Comparison of ENCODE assay signal across 8 mouse cellular contexts in genomic region chr8:83662421-83662826, GRCm38 (mm10). TPM values are rescaled to one million over a fixed set of nuclear protein-coding genes. Genes with fewer than 3 reads are reported as not detected.
DNase-seq lines count a peak whose midpoint lies in the region; ATAC-seq lines count a peak whose summit lies in the region.

No protein-coding gene starts in this region.

- no peak overlapping the region for H3K9ac ChIP-seq in embryonic facial prominence, embryonic 14.5 days (ENCODE audit: low read depth, low read length)
- H3K9ac ChIP-seq in kidney, embryonic 14.5 days (ENCODE audit: low read depth, low read length) = no peak overlapping the region
- H3K9ac ChIP-seq in limb, embryonic 15.5 days = no peak overlapping the region

- H3K27ac ChIP-seq in embryonic facial prominence, embryonic 14.5 days (replicated peaks; ENCODE audit: low read depth, low read length) = peak overlapping the region; percentile 30; the same call in 1 of the 2 replicates
- peak overlapping the region; percentile 77; the same call in 1 of the 2 replicates for H3K27ac ChIP-seq in kidney, embryonic 14.5 days (ENCODE audit: low read depth, low read length)
- H3K27ac ChIP-seq in limb, embryonic 15.5 days = peak overlapping the region; percentile 72

- DNase-seq in 416B (ENCODE audit: low read depth) = peak; percentile 92
- peak; percentile 75 to 83 for DNase-seq in adrenal gland, postnatal 4 days (ENCODE audit: low spot score in 2 of 2)
- peak; percentile 95 for DNase-seq in embryonic facial prominence, embryonic 14.5 days (ENCODE audit: low spot score)
- DNase-seq in heart, adult 9 months (ENCODE audit: low spot score in 2 of 2) = peak; percentile 85 to 91
- peak; percentile 62 to 88 for DNase-seq in monocyte, adult 2 months (ENCODE audit: low read depth in 1 of 2, low spot score in 2 of 2)
- peak; percentile 91 to 98 for DNase-seq in spleen, postnatal 4 days (ENCODE audit: low spot score in 2 of 2)

- H3K4me2 ChIP-seq in embryonic facial prominence, embryonic 14.5 days (ENCODE audit: low read depth, low read length) = no peak overlapping the region
- no peak overlapping the region for H3K4me2 ChIP-seq in kidney, embryonic 14.5 days (replicated peaks; ENCODE audit: low read depth, low read length)
- peak overlapping the region; percentile 10; the same call in 1 of the 2 replicates for H3K4me2 ChIP-seq in limb, embryonic 15.5 days

- peaks cover 20% of the 10 kb centered on the region for H3K36me3 ChIP-seq in embryonic facial prominence, embryonic 14.5 days (ENCODE audit: control insufficient read depth, insufficient read depth, low read length)
- peaks cover 17% of the 10 kb centered on the region; the same call in 1 of the 2 replicates for H3K36me3 ChIP-seq in kidney, embryonic 14.5 days (ENCODE audit: control insufficient read depth, insufficient read depth, low read length)
- peaks cover 22% of the 10 kb centered on the region; the same call in 1 of the 2 replicates for H3K36me3 ChIP-seq in limb, embryonic 15.5 days

- H3K4me1 ChIP-seq in embryonic facial prominence, embryonic 14.5 days (ENCODE audit: control insufficient read depth, insufficient read depth, low read length) = peaks cover 53% of the 10 kb centered on the region
- peaks cover 64% of the 10 kb centered on the region for H3K4me1 ChIP-seq in kidney, embryonic 14.5 days (ENCODE audit: control insufficient read depth, insufficient read depth, low read length)
- H3K4me1 ChIP-seq in limb, embryonic 15.5 days = peaks cover 72% of the 10 kb centered on the region

- ATAC-seq in embryonic facial prominence, embryonic 14.5 days (ENCODE audit: low read depth) = peak; percentile 44
- peak; percentile 61 for ATAC-seq in kidney, embryonic 14.5 days (ENCODE audit: low FRiP score, low TSS enrichment)
- no peak for ATAC-seq in limb, embryonic 15.5 days (ENCODE audit: insufficient number of reproducible peaks, low FRiP score, low TSS enrichment, low read depth)

- no peaks in the 10 kb centered on the region for H3K9me3 ChIP-seq in embryonic facial prominence, embryonic 14.5 days (ENCODE audit: control insufficient read depth, low read length)
- H3K9me3 ChIP-seq in kidney, embryonic 14.5 days (ENCODE audit: control insufficient read depth, low read length) = no peaks in the 10 kb centered on the region
- H3K9me3 ChIP-seq in limb, embryonic 15.5 days = no peaks in the 10 kb centered on the region

- H3K4me3 ChIP-seq in embryonic facial prominence, embryonic 14.5 days (ENCODE audit: low read depth, low read length) = no peak overlapping the region
- no peak overlapping the region for H3K4me3 ChIP-seq in kidney, embryonic 14.5 days (ENCODE audit: low read length)
- no peak overlapping the region for H3K4me3 ChIP-seq in limb, embryonic 15.5 days

- no peaks in the 10 kb centered on the region for H3K27me3 ChIP-seq in embryonic facial prominence, embryonic 14.5 days (replicated peaks; ENCODE audit: control insufficient read depth, insufficient read depth, low read length)
- H3K27me3 ChIP-seq in kidney, embryonic 14.5 days (ENCODE audit: control insufficient read depth, insufficient read depth, low read length) = no peaks in the 10 kb centered on the region
- no peaks in the 10 kb centered on the region for H3K27me3 ChIP-seq in limb, embryonic 15.5 days

- 27% methylated on average over 2 of the region's 4 CpGs for WGBS in embryonic facial prominence, embryonic 14.5 days
- WGBS in kidney, embryonic 14.5 days = 7% methylated on average over 4 of the region's 4 CpGs
- WGBS in limb, embryonic 15.5 days = 8% methylated on average over 4 of the region's 4 CpGs

RNA-seq across cellular contexts. Expression of gene Ptger1, which starts 4.1 kb away (rescaled TPM):
- total RNA-seq in adrenal gland, postnatal 4 days (2021) = 1 to 10 TPM; 2.4 to 5.1 TPM
- 1.0 and 1.2 TPM in 2 replicates for polyA plus RNA-seq in embryonic facial prominence, embryonic 14.5 days (2014; fragmentation: Nextera tagmentation; extraction: Ambion mirVana)
- 0.97 and 1.3 TPM in 2 replicates for polyA plus RNA-seq in kidney, embryonic 14.5 days (2014; fragmentation: Nextera tagmentation; extraction: Ambion mirVana)
- 0.95 and 1.1 TPM in 2 replicates for polyA plus RNA-seq in limb, embryonic 15.5 days (2015; fragmentation: Nextera tagmentation; extraction: Ambion mirVana)

RNA-seq across cellular contexts. Expression of gene Gipc1, which starts 9.9 kb away (rescaled TPM):
- 10 to 100 TPM; 59.2 to 72.0 TPM for total RNA-seq in adrenal gland, postnatal 4 days (2021)
- 107 and 131 TPM in 2 replicates for polyA plus RNA-seq in embryonic facial prominence, embryonic 14.5 days (2014; fragmentation: Nextera tagmentation; extraction: Ambion mirVana)
- 168 and 210 TPM in 2 replicates for polyA plus RNA-seq in kidney, embryonic 14.5 days (2014; fragmentation: Nextera tagmentation; extraction: Ambion mirVana)
- polyA plus RNA-seq in limb, embryonic 15.5 days (2015; fragmentation: Nextera tagmentation; extraction: Ambion mirVana) = 182 and 187 TPM in 2 replicates

RNA-seq across cellular contexts. Expression of gene Pkn1, which starts 36.6 kb away (rescaled TPM):
- 100 to 1,000 TPM; 115 to 120 TPM for total RNA-seq in adrenal gland, postnatal 4 days (2021)
- 26.1 and 30.4 TPM in 2 replicates for polyA plus RNA-seq in embryonic facial prominence, embryonic 14.5 days (2014; fragmentation: Nextera tagmentation; extraction: Ambion mirVana)
- polyA plus RNA-seq in kidney, embryonic 14.5 days (2014; fragmentation: Nextera tagmentation; extraction: Ambion mirVana) = 23.8 and 36.1 TPM in 2 replicates
- 19.6 and 20.0 TPM in 2 replicates for polyA plus RNA-seq in limb, embryonic 15.5 days (2015; fragmentation: Nextera tagmentation; extraction: Ambion mirVana)

RNA-seq across cellular contexts. Expression of gene Ddx39, which starts 52.6 kb away (rescaled TPM):
- total RNA-seq in adrenal gland, postnatal 4 days (2021) = 10 to 100 TPM; 41.5 to 42.2 TPM
- polyA plus RNA-seq in embryonic facial prominence, embryonic 14.5 days (2014; fragmentation: Nextera tagmentation; extraction: Ambion mirVana) = 106 and 131 TPM in 2 replicates
- 193 and 194 TPM in 2 replicates for polyA plus RNA-seq in kidney, embryonic 14.5 days (2014; fragmentation: Nextera tagmentation; extraction: Ambion mirVana)
- 126 and 127 TPM in 2 replicates for polyA plus RNA-seq in limb, embryonic 15.5 days (2015; fragmentation: Nextera tagmentation; extraction: Ambion mirVana)

RNA-seq across cellular contexts. Expression of gene Dnajb1, which starts 54.4 kb away (rescaled TPM):
- total RNA-seq in adrenal gland, postnatal 4 days (2021) = 10 to 100 TPM; 29.4 to 29.9 TPM
- 47.2 and 47.5 TPM in 2 replicates for polyA plus RNA-seq in embryonic facial prominence, embryonic 14.5 days (2014; fragmentation: Nextera tagmentation; extraction: Ambion mirVana)
- polyA plus RNA-seq in kidney, embryonic 14.5 days (2014; fragmentation: Nextera tagmentation; extraction: Ambion mirVana) = 42.5 and 48.9 TPM in 2 replicates
- polyA plus RNA-seq in limb, embryonic 15.5 days (2015; fragmentation: Nextera tagmentation; extraction: Ambion mirVana) = 78.5 and 79.1 TPM in 2 replicates
